Mouse (Mus musculus) thymus, adult 2 months (tissue): Measurements from ENCODE around the gene Ccnf. TPM values are rescaled to one million over a fixed set of nuclear protein-coding genes. Genes with fewer than 3 reads are reported as not detected.

ENCODE experiments used
- DNase-seq: peaks from one replicate; pipeline ENCODE4 v3.0.0; 2021
- H3K27ac ChIP-seq: fragments of 200-500 bp; 2 replicates; pipeline ENCODE4 v1.5.1; 2012; ENCODE audit warnings: low read length, control low read depth; ENCODE audit not compliant: control insufficient read depth, insufficient read depth
- H3K27me3 ChIP-seq: fragments of 200-500 bp; 2 replicates; pipeline ENCODE4 v1.6.1; 2012; ENCODE audit warnings: mild to moderate bottlenecking, low read length, moderate library complexity, mixed read lengths; ENCODE audit not compliant: control insufficient read depth, insufficient read depth
- H3K36me3 ChIP-seq: fragments of 200-500 bp; 2 replicates; pipeline ENCODE4 v1.6.1; 2012; ENCODE audit warnings: mild to moderate bottlenecking, low read length, moderate library complexity; ENCODE audit not compliant: control insufficient read depth, insufficient read depth
- H3K4me1 ChIP-seq: fragments of 200-500 bp; replicated peaks from 2 replicates; pipeline ENCODE4 v1.6.1; 2012; ENCODE audit warnings: low read length; ENCODE audit not compliant: control insufficient read depth, insufficient read depth
- H3K4me3 ChIP-seq: fragments of 200-500 bp; 2 replicates; pipeline ENCODE4 v1.5.1; 2012; ENCODE audit warnings: mild to moderate bottlenecking, low read length, control low read depth, moderate library complexity; ENCODE audit not compliant: control insufficient read depth, insufficient read depth
- CTCF ChIP-seq: fragments of 200-500 bp; IDR thresholded peaks from 2 replicates; pipeline ENCODE4 v1.5.1; 2012; ENCODE audit warnings: mild to moderate bottlenecking, control low read depth, low read length, moderate library complexity, borderline replicate concordance; ENCODE audit not compliant: control insufficient read depth, poor library complexity, insufficient read depth; ENCODE audit errors: extremely low read depth
- POLR2A ChIP-seq: fragments of 200-500 bp; IDR thresholded peaks from 2 replicates; pipeline ENCODE4 v1.6.1; 2012; ENCODE audit warnings: mild to moderate bottlenecking, low read length, control low read depth, moderate library complexity; ENCODE audit not compliant: control insufficient read depth, poor library complexity, insufficient read depth; ENCODE audit errors: extremely low read depth
- WGBS: fragments of 180-500 bp; shearing (Covaris S2); methylation state at CpG from one replicate; pipeline ENCODE4 v1.1.7; 2018; 5-methylcytosine and 5-hydroxymethylcytosine counted together
- polyA plus RNA-seq: library from polyadenylated mRNA; depleted of rRNA; stranded (reverse); fragments of >200 nt; gene quantifications from 2 replicates; pipeline ENCODE4 v1.2.3, GENCODE M21; 2012

Ccnf gene
- polyA plus RNA-seq, 1 experiment: 64.5 TPM

- Histone ChIP-seq H3K27ac (no peak overlapping the region), H3K4me1 (peaks cover 3% of the 10 kb centered on the region; the same call in 1 of the 2 replicates), H3K4me3 (no peak overlapping the region), H3K27me3 (no peaks in the 10 kb centered on the region), H3K36me3 (no peaks in the 10 kb centered on the region)
- no peak for TF ChIP-seq CTCF
- no peak for TF ChIP-seq POLR2A
- DNase-seq: no peak
- WGBS: 94% methylated on average over 15 of the region's 15 CpGs
Measured at GRCm38 (mm10) chr17:24197032-24197824, 54.1 kb downstream of the Ccnf start.

GRCm38 (mm10) chr17:24195349-24195748 lies 55.9 kb downstream of the Ccnf start:
- no peak overlapping the region for H3K4me3 ChIP-seq
- no peaks in the 10 kb centered on the region for H3K27me3 ChIP-seq
- no peak for DNase-seq
- no peak overlapping the region for H3K27ac ChIP-seq
- 51% methylated on average over 2 of the region's 2 CpGs for WGBS
- H3K36me3 ChIP-seq: no peaks in the 10 kb centered on the region
- TF ChIP-seq POLR2A (no peak), CTCF (no peak)
- peaks cover 3% of the 10 kb centered on the region; the same call in 1 of the 2 replicates for H3K4me1 ChIP-seq

DNA sequence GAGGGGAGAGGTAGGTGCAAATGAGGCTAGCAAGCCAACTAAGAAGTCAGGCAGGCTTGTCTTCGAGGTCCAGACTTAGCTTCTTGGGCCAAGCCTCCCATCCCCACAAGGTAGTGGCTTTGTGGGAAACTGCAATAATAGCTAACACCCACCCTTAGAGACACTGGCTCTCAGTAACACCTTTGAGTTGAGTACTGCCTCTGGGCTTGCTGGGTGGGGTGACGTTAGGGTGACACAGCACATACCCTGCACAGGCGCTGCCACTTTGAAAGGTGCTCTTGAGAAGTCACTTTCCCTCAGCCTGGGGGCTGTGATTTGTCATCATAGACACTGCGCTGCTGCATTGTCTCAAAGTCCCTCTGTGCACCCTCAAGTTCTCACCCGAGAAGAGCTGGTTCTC lies 57.5 kb downstream of the Ccnf start:
- no peak overlapping the region for H3K27ac ChIP-seq
- peaks cover 3% of the 10 kb centered on the region; the same call in 1 of the 2 replicates for H3K4me1 ChIP-seq
- WGBS: 77% methylated on average over 5 of the region's 5 CpGs
- no peak for DNase-seq
- no peaks in the 10 kb centered on the region for H3K36me3 ChIP-seq
- H3K27me3 ChIP-seq: no peaks in the 10 kb centered on the region
- no peak overlapping the region for H3K4me3 ChIP-seq
- TF ChIP-seq POLR2A: no peak
- TF ChIP-seq CTCF: no peak

GRCm38 (mm10) chr17:24193268-24193667 lies 58.0 kb downstream of the Ccnf start:
- whole genome bisulfite sequencing: 80% methylated on average over 8 of the region's 8 CpGs
- no peak for TF ChIP-seq CTCF
- no peak for TF ChIP-seq POLR2A
- DNase-seq: no peak
- H3K27me3 ChIP-seq: no peaks in the 10 kb centered on the region
- peaks cover 3% of the 10 kb centered on the region; the same call in 1 of the 2 replicates for H3K4me1 ChIP-seq
- H3K4me3 ChIP-seq: no peak overlapping the region
- H3K27ac ChIP-seq: no peak overlapping the region
- H3K36me3 ChIP-seq: no peaks in the 10 kb centered on the region

GRCm38 (mm10) chr17:24192848-24193247 lies 58.4 kb downstream of the Ccnf start:
- Histone ChIP-seq H3K4me1 (peaks cover 3% of the 10 kb centered on the region; the same call in 1 of the 2 replicates), H3K27me3 (no peaks in the 10 kb centered on the region), H3K4me3 (no peak overlapping the region), H3K36me3 (no peaks in the 10 kb centered on the region), H3K27ac (no peak overlapping the region)
- 35% methylated on average over 8 of the region's 8 CpGs for WGBS
- DNase-seq: no peak
- TF ChIP-seq POLR2A: no peak
- TF ChIP-seq CTCF: no peak

DNA sequence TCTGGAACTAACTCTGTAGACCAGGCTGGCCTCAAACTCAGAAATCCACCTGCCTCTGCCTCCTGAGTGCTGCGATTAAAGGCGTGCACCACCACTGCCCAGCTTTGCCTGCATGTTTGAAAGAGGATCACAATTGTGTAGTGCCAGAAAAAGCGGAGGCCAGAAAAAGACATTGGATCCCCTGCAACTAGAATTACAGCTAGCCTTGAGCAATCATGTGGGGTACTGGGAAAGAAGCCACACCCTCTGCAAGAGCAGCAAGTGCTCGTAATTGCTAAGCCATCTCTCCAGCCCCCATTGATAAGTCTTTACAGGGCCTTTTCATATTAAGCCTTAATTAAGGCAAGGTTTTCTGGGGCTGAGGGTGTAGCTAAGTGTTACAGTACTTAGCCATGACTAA lies 59.8 kb downstream of the Ccnf start:
- no peaks in the 10 kb centered on the region for H3K36me3 ChIP-seq
- no peak for DNase-seq
- H3K4me1 ChIP-seq: peaks cover 3% of the 10 kb centered on the region; the same call in 1 of the 2 replicates
- H3K27ac ChIP-seq: no peak overlapping the region
- no peaks in the 10 kb centered on the region for H3K27me3 ChIP-seq
- TF ChIP-seq CTCF (no peak), POLR2A (no peak)
- WGBS: 92% methylated on average over 4 of the region's 4 CpGs
- no peak overlapping the region for H3K4me3 ChIP-seq
